Mouse (Mus musculus) lung, embryonic 15.5 days (tissue): ENCODE measurements around the gene Emc10. TPM values are rescaled to one million over a fixed set of nuclear protein-coding genes. Genes with fewer than 3 reads are reported as not detected.
A peak's percentile ranks its signal among the peaks of the same experiment; 100 is the strongest.

Source experiments
- ATAC-seq: fragments of 200-750 bp; cut with Nextera tagmentation; 2 replicates; pipeline ENCODE4 v1.8.0; 2017; ENCODE audit warnings: moderate number of reproducible peaks, borderline replicate concordance; ENCODE audit not compliant: low FRiP score, low TSS enrichment; ENCODE audit errors: extremely low read depth
- H3K27ac ChIP-seq: fragments of 300-500 bp; sonication (generic); 2 replicates; pipeline ENCODE4 v1.5.1; 2015; ENCODE audit warnings: moderate library complexity, mild to moderate bottlenecking, inconsistent platforms
- H3K27me3 ChIP-seq: fragments of 300-500 bp; sonication (generic); 2 replicates; pipeline ENCODE4 v1.6.1; 2015; ENCODE audit warnings: inconsistent platforms
- H3K36me3 ChIP-seq: fragments of 300-500 bp; sonication (generic); 2 replicates; pipeline ENCODE4 v1.6.1; 2015; ENCODE audit warnings: inconsistent platforms
- H3K4me1 ChIP-seq: fragments of 300-500 bp; sonication (generic); 2 replicates; pipeline ENCODE4 v1.6.1; 2015; ENCODE audit warnings: inconsistent platforms
- H3K4me2 ChIP-seq: fragments of 300-500 bp; sonication (generic); 2 replicates; pipeline ENCODE4 v1.6.1; 2015; ENCODE audit warnings: inconsistent platforms, mild to moderate bottlenecking, moderate library complexity
- H3K4me3 ChIP-seq: fragments of 300-500 bp; sonication (generic); 2 replicates; pipeline ENCODE4 v1.5.1; 2015; ENCODE audit warnings: mild to moderate bottlenecking, inconsistent platforms
- H3K9ac ChIP-seq: fragments of 300-500 bp; sonication (generic); 2 replicates; pipeline ENCODE4 v1.6.1; 2015; ENCODE audit warnings: inconsistent platforms
- H3K9me3 ChIP-seq: fragments of 300-500 bp; sonication (generic); 2 replicates; pipeline ENCODE4 v1.6.1; 2016; ENCODE audit warnings: inconsistent platforms
- WGBS: fragments of 180-500 bp; shearing (Covaris S2); methylation state at CpG from one replicate; pipeline ENCODE4 v1.1.7; 2015; 5-methylcytosine and 5-hydroxymethylcytosine counted together
- polyA plus RNA-seq: library from polyadenylated mRNA; unstranded; fragments of >200 nt; fragmentation: Nextera tagmentation; extraction: Ambion mirVana; gene quantifications from 2 replicates; pipeline ENCODE4 v1.2.1, GENCODE M21; 2015

Emc10 gene
- polyA plus RNA-seq, 1 experiment from 2014 or later = 108 TPM

DNA sequence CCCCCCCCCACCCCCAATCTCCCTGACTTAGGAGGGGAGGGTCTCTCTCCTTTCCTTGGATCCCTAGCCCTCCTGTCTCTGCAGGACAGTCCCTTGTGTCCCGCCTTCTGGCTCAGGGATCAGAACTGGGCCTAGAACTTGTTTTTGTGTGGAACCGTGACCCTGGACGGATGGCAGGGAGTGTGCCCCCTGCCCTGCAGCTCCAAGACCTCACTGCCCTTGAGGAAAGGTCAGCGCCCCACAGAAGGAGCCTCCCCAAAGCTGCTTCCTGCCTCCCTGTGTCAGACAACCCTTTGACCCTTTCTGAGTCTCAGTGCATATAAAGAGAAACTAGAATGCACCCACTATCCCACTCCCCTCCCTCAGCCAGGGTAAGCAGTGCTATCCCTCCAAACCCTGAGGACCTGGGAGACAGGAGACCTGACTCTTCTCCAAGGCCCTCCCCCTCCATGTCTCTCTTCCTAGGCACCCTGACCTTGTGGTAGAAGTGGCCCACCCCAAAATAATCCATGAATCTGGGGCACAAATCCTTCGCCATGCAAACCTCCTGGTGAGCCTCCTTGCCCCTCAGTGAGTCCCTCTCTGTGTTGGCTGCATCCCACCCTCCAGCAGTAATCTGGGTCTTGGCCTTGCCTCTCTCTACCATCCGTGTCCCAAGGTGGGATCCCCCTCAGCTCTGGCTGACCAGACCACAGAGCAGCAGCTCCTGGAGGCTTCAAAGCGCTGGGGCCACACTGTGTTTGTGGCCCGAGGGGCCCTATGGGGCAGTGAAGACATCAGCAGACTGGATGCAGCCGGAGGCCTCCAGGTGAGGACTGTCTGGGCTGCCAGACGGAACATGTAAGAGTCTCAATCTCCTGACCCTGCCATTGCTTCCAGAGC lies 30.1 kb downstream of the Emc10 start:
- peaks cover 40% of the 10 kb centered on the region for H3K27me3 ChIP-seq
- ATAC-seq = no peak
- peaks cover 41% of the 10 kb centered on the region for H3K4me1 ChIP-seq
- no peak overlapping the region for H3K4me2 ChIP-seq
- H3K36me3 ChIP-seq = no peaks in the 10 kb centered on the region
- H3K4me3 ChIP-seq = no peak overlapping the region
- H3K9me3 ChIP-seq = no peaks in the 10 kb centered on the region
- H3K27ac ChIP-seq = no peak overlapping the region
- 70% methylated on average over 10 of the region's 10 CpGs for WGBS
- no peak overlapping the region for H3K9ac ChIP-seq

DNA sequence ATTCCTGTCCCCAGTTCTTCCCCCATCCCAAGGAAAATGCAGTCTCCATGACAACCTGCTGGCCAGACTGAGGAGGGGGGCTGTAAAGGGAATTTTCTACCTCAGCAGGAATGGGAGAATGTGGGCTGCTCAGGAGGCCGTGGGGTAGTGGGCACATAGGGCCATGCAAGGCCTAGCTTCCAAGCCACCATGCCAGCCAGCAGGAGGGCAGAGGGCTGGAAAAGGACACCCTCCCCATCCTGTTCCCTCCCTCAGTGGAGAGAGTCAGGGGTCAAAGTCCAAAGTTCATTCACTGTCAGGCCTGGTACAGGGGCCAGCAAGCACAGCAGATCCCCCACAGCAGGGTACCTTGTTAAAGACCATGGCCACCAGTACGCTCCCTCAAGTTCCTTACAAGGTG lies 31.2 kb downstream of the Emc10 start, which contains the start of gene Aspdh:
Gene Aspdh, plus strand, starts transcription at position 281 of the 400 bp plus-strand sequence.
- Histone ChIP-seq H3K4me1 (peaks cover 30% of the 10 kb centered on the region), H3K9ac (no peak within 1 kb of the TSS)

DNA sequence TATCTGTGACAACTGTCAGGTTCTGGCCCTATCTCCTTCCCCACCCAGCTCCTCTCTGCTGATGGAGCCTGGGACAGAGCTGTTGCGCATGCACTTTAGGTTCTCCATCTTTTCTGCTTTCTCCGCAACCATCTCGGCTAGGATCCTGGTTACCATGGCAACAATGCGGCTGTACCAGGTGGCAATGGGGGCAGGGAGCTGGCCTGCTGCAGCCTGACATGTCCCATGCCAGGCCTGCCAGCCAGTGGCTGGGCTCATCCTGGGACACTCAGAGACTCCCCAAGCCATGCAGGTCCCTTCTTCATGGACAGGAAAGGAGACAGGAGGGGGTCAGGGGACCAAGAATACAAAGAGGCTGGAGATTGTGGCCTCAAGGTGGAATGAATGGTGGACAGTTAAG lies 31.8 kb downstream of the Emc10 start:
- WGBS = 26% methylated on average over 4 of the region's 4 CpGs
- H3K27me3 ChIP-seq = peaks cover 58% of the 10 kb centered on the region
- no peak overlapping the region for H3K4me3 ChIP-seq
- no peak overlapping the region for H3K27ac ChIP-seq
- ATAC-seq = no peak
- peaks cover 24% of the 10 kb centered on the region for H3K4me1 ChIP-seq
- no peak overlapping the region for H3K4me2 ChIP-seq
- no peaks in the 10 kb centered on the region for H3K36me3 ChIP-seq
- no peak overlapping the region for H3K9ac ChIP-seq
- no peaks in the 10 kb centered on the region for H3K9me3 ChIP-seq

More for the DNA sequence above, 31.2 kb downstream of the Emc10 start, which contains the start of gene Aspdh:
- Histone ChIP-seq H3K36me3 (no peaks in the 10 kb centered on the region), H3K27ac (no peak within 1 kb of the TSS), H3K9me3 (no peaks in the 10 kb centered on the region), H3K4me2 (no peak within 1 kb of the TSS), H3K27me3 (peaks cover 52% of the 10 kb centered on the region), H3K4me3 (no peak within 1 kb of the TSS)
- WGBS = 67% methylated on average over 2 of the region's 2 CpGs
- ATAC-seq = no peak

DNA sequence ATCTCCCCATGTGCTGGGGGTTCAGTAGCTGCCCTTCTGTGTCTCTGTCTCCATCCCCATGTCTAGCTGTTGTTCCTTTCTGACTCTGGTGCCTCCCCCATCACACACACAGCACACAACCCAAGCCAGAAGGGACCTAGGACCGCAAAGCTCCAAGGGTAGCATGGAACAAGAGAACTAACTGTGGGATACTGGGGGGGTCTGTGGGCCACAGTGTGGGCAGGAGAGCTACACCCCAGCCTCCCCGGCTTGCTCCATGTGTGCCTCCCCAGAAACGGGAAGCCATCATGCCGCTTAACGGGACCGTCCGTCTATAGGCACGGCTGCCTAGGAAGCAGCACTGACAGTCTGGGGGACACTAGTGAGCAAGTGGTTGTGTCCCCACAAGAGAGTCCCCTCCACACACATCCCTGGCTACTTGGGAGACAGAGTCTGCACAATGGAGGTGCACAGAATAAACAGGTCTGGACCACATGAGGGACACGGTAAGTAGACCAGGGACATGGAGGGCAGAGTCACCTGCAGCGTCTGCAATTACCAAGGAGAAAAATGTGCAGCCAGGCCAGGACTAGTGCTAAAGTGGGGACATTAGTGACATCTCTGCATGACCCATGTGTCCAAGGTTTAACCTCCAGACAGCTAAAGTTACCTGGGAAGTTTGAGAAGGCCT lies 32.6 kb downstream of the Emc10 start:
- peaks cover 61% of the 10 kb centered on the region for H3K27me3 ChIP-seq
- H3K4me2 ChIP-seq = no peak overlapping the region
- H3K9ac ChIP-seq = no peak overlapping the region
- WGBS = 81% methylated on average over 10 of the region's 10 CpGs
- H3K4me1 ChIP-seq = peaks cover 16% of the 10 kb centered on the region
- no peak overlapping the region for H3K27ac ChIP-seq
- ATAC-seq = no peak
- H3K4me3 ChIP-seq = no peak overlapping the region
- no peaks in the 10 kb centered on the region for H3K36me3 ChIP-seq
- H3K9me3 ChIP-seq = no peaks in the 10 kb centered on the region

DNA sequence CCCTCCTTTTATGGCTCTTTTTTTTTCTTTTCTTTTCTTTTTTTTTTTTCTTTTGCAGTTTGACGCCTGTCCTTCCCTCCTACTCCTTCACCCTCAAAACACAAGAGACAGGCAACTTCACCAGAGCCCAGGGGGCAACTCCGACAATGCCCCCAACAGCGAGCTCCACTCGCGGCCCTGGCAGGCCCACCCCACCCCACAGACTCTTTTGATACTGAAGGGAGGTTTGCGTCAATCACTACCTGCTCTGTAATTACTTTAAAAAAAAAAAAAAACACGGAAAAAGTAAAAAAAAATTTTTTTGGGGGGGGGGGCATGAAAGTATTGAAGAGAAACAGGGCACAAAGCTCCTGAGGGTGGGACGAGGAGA lies 33.3 kb downstream of the Emc10 start:
- no peak overlapping the region for H3K27ac ChIP-seq
- H3K27me3 ChIP-seq = peaks cover 61% of the 10 kb centered on the region
- peaks cover 12% of the 10 kb centered on the region for H3K4me1 ChIP-seq
- ATAC-seq = no peak
- H3K4me3 ChIP-seq = no peak overlapping the region
- no peak overlapping the region for H3K9ac ChIP-seq
- WGBS = 27% methylated on average over 8 of the region's 8 CpGs
- peak overlapping the region; percentile 42 for H3K4me2 ChIP-seq
- H3K36me3 ChIP-seq = no peaks in the 10 kb centered on the region
- no peaks in the 10 kb centered on the region for H3K9me3 ChIP-seq

DNA sequence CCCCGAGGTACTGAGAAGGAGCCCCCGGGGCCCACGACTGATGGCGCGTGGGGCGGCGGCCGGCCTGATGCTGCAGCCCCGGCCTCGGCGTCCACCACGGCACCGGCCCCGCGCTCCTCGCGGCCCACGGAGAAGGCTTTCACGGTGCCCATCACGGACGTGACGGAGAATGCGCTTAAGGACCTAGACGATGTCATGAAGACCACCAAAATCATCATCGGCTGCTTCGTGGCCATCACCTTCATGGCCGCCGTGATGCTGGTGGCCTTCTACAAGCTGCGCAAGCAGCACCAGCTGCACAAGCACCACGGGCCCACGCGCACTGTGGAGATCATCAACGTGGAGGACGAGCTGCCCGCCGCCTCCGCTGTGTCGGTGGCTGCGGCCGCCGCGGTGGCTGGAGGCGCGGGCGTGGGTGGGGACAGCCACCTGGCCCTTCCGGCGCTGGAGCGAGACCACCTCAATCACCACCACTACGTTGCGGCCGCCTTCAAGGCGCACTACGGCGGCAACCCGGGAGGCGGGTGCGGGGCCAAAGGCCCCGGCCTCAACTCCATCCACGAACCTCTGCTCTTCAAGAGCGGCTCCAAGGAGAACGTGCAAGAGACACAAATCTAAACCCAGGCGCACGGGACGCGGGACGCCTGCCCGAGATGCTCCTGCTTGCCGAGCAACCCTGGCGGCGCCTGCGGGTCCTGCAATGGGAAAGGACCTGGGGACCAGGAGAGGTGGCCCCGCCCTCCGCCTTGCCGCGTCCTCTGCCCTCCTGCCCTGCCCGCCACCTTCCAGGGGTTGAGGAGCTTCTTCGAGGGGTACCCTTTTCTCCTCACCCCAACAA lies 33.9 kb downstream of the Emc10 start:
- H3K4me2 ChIP-seq = peak overlapping the region; percentile 42
- peaks cover 10% of the 10 kb centered on the region for H3K4me1 ChIP-seq
- peaks cover 61% of the 10 kb centered on the region for H3K27me3 ChIP-seq
- no peaks in the 10 kb centered on the region for H3K9me3 ChIP-seq
- no peak overlapping the region for H3K9ac ChIP-seq
- H3K27ac ChIP-seq = no peak overlapping the region
- no peak for ATAC-seq
- no peaks in the 10 kb centered on the region for H3K36me3 ChIP-seq
- WGBS = 16% methylated on average over 76 of the region's 77 CpGs
- peak overlapping the region; percentile 17 for H3K4me3 ChIP-seq

DNA sequence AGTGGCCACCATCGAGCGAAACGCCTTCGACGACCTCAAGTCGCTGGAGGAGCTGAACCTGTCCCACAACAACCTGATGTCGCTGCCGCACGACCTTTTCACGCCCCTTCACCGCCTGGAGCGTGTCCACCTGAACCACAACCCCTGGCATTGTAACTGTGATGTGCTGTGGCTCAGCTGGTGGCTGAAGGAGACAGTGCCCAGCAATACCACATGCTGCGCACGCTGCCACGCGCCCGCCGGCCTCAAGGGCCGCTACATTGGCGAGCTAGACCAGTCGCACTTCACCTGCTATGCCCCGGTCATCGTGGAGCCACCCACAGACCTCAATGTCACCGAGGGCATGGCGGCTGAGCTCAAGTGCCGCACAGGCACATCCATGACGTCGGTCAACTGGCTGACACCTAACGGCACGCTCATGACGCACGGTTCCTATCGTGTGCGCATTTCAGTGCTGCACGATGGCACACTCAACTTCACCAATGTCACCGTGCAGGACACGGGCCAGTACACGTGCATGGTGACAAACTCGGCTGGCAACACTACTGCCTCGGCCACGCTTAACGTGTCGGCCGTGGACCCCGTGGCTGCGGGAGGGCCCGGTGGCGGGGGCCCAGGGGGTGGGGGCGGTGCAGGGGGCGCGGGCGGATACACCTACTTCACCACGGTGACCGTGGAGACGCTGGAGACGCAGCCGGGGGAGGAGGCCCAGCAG lies 34.7 kb downstream of the Emc10 start:
- Histone ChIP-seq H3K9ac (no peak overlapping the region), H3K4me3 (no peak overlapping the region), H3K27ac (no peak overlapping the region), H3K4me2 (no peak overlapping the region), H3K27me3 (peaks cover 61% of the 10 kb centered on the region), H3K9me3 (no peaks in the 10 kb centered on the region), H3K4me1 (peaks cover 6% of the 10 kb centered on the region; the same call in 1 of the 2 replicates), H3K36me3 (no peaks in the 10 kb centered on the region)
- no peak for ATAC-seq
- 47% methylated on average over 57 of the region's 57 CpGs for WGBS

DNA sequence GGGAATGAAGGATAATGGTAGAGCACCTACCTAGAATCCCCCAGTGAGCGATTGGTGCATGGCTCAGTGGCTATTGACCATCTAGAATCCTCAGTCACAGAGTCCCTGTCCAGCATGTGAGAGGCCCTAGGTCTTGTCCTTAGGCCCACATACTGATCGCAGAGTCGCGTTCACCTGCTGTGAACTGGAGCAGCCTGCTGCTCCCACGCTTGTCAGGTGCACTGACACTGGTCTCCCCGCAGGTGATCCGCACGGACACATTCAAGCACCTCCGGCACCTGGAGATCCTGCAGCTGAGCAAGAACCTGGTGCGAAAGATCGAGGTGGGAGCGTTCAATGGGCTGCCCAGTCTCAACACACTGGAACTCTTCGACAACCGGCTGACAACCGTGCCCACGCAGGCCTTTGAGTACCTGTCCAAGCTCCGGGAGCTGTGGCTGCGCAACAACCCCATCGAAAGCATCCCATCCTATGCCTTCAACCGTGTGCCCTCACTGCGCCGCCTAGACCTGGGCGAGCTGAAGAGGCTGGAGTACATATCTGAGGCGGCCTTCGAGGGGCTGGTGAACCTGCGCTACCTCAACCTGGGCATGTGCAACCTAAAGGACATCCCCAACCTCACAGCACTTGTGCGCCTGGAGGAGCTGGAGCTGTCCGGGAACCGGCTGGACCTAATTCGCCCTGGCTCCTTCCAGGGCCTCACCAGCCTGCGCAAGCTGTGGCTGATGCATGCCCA lies 35.4 kb downstream of the Emc10 start:
- Histone ChIP-seq H3K4me3 (no peak overlapping the region), H3K27ac (no peak overlapping the region), H3K4me1 (peaks cover 6% of the 10 kb centered on the region; the same call in 1 of the 2 replicates), H3K27me3 (peaks cover 61% of the 10 kb centered on the region), H3K9ac (no peak overlapping the region), H3K9me3 (no peaks in the 10 kb centered on the region), H3K36me3 (no peaks in the 10 kb centered on the region), H3K4me2 (no peak overlapping the region)
- no peak for ATAC-seq
- WGBS = 69% methylated on average over 31 of the region's 31 CpGs

DNA sequence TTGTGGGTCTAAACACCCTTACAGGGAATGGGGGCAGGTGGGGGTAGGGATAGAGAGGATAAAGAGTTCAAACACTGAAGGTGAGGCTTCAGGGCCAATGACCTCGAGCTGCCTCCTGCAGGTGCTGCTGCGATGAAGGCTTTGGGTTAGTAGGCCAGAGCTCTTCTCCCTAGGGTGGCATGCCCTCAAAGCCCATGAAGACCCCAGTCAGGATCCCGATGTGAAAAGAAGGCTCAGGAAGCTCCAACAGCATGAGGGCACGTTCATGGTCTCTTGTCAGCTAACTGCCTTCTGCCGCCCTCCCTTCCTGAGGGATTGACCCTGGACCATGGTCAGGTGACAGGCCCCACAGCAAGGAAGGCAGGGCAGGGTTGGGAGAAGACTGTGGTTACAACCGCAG lies 36.3 kb downstream of the Emc10 start:
- Histone ChIP-seq H3K9ac (no peak overlapping the region), H3K36me3 (no peaks in the 10 kb centered on the region), H3K9me3 (no peaks in the 10 kb centered on the region), H3K4me3 (no peak overlapping the region), H3K4me2 (no peak overlapping the region), H3K27ac (no peak overlapping the region), H3K4me1 (peaks cover 6% of the 10 kb centered on the region; the same call in 1 of the 2 replicates), H3K27me3 (peaks cover 58% of the 10 kb centered on the region)
- no peak for ATAC-seq
- WGBS = 71% methylated on average over 6 of the region's 6 CpGs

DNA sequence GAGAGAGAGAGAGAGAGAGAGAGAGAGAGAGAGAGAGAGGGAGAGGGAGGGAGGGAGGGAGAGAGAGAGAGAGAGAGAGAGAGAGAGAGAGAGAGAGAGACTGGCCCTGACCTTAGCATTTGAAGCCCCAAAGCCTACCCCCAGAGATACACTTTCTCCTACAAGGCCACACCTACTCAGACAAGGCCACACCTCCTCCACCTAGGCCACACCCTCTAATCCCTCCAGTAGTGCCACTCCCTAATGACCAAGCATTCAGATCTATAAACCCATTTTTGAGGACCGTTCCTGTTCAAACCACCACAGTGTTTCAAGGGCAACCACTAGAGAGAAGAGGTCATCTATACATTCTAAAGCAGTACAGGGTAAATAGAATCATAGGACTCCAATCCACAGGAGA lies 40.0 kb downstream of the Emc10 start:
- 94% methylated on average over 1 of the region's 1 CpGs for WGBS
- Histone ChIP-seq H3K36me3 (no peaks in the 10 kb centered on the region), H3K4me2 (no peak overlapping the region), H3K4me1 (no peaks in the 10 kb centered on the region), H3K27ac (no peak overlapping the region), H3K4me3 (no peak overlapping the region), H3K9me3 (no peaks in the 10 kb centered on the region), H3K27me3 (peaks cover 22% of the 10 kb centered on the region), H3K9ac (no peak overlapping the region)
- no peak for ATAC-seq

DNA sequence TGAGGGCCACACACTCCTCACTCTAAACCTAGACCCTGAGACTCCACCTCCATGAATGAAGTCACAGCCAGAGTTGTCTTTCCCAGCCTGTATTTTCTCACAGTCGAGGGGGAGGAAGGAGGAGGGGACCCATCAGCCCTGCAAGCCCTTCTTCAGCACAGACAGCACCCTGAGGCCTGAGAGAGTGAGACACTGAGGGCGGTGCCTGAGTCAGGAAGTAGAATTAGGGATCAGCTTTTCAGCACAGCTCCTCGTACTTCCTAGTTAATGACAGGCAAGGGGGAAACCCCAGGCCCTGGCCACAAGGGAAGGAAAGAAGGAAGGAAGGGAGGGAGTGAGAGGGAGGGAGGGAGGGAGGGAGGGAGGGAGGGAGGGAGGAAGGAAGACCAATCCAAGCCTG lies 43.1 kb downstream of the Emc10 start:
- WGBS = 6% methylated on average over 3 of the region's 3 CpGs
- Histone ChIP-seq H3K4me1 (no peaks in the 10 kb centered on the region), H3K4me3 (no peak overlapping the region), H3K27ac (no peak overlapping the region), H3K36me3 (no peaks in the 10 kb centered on the region), H3K4me2 (no peak overlapping the region), H3K9me3 (no peaks in the 10 kb centered on the region), H3K27me3 (no peaks in the 10 kb centered on the region), H3K9ac (no peak overlapping the region)
- no peak for ATAC-seq
